Mouse (Mus musculus) lung, adult 2 months (tissue): Measurements from ENCODE around the gene Ddx52.

Experiments used
- CTCF ChIP-seq: fragments of 200-500 bp; IDR thresholded peaks from 2 replicates; pipeline ENCODE4 v1.5.1; 2011; ENCODE audit warnings: mild to moderate bottlenecking, low read length, control low read depth; ENCODE audit not compliant: insufficient read depth
- POLR2A ChIP-seq: fragments of 200-500 bp; IDR thresholded peaks from 2 replicates; pipeline ENCODE4 v1.6.1; 2011; ENCODE audit warnings: low read depth, mild to moderate bottlenecking, control low read depth, low read length, borderline replicate concordance; ENCODE audit errors: extremely low read depth

GRCm38 (mm10) chr11:84001257-84001656, 59.4 kb downstream of the Ddx52 start:
- TF ChIP-seq CTCF (no peak), POLR2A (no peak)
